Mouse (Mus musculus) adrenal gland, adult (tissue): ENCODE results near the gene Il20.

Experiments used
- DNase-seq, 2 experiments: peaks; one replicate each; pipeline ENCODE4 v3.0.0; 2022 to 2023; ENCODE audit warnings: low spot score in 1 of 2; ENCODE audit not compliant: inconsistent age in 2 of 2

Il20 gene

DNA sequence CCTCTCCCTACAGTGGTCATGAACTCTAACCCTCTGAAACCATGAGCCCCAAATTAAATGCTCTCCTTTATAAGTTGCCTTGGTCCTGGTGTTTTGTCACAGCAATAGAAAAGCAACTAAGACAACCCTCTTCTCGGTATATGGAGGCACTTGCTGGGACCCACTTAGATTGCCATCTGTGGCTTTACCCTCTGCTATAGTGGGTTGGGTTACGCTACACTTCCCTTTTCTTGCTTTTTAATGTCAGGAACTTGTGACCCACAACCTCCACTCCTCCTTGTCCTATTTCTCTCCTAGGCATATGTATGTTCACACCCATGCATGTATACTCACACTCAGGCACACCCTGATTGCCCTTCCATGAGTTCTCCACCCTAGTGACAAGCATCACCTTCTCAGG lies 38.3 kb downstream of the Il20 start:
- DNase-seq, result no peak

DNA sequence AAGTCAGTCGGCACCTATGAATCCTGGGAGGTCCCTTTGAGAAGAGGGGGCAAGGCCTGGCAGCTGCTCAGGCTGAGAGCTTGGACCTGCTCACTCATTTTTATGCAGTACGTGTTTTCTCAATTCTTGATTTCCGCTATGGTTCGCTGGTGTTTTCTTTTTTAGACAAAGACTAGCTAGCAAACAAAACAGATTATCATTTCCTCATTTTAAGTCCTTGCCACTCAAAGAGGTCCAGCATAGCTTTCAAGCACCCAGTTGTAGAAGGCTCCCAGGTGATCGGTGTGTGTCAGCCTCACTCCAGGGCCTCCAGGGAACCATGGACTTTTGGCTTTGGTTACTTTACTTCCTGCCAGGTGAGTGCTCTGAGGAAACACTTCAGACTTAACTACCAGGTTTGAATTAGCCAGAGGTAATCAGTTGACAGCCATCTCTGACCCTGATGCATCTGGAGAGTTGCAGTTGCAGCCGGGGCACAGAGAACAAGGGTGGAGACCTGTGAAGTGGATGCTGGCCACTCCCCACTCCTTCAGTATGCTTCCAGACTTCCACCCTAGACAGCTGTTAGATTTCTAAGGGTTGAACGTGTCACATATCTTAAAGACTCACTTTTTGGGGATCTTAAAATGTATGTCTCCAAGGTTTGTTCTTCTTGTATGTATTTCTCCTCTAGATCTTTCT lies 45.6 kb downstream of the Il20 start, which contains the start of gene Fcmr:
TSS of gene Fcmr (plus strand) at position 129 of the 681 bp plus-strand sequence.
- no peak for DNase-seq

DNA sequence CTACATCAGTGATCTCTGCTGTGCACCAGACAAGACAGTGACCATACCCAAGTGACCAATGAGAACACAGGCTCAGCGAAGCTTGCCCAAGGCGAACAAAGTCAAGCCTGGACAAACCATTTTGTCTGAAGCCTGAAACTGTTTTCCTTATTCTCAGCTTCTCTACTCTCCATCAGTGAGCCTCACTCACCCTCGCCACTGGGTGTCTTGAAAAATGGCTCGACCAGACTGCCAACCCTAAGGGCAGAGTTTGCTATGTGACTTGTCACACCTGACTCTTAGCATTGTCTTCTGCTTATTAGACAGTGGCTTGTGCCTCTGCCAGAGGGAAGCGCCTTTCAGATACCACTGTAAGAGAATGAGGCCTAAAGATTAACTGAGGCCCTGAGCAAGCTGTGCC lies 46.5 kb downstream of the Il20 start:
- DNase-seq, result no peak

DNA sequence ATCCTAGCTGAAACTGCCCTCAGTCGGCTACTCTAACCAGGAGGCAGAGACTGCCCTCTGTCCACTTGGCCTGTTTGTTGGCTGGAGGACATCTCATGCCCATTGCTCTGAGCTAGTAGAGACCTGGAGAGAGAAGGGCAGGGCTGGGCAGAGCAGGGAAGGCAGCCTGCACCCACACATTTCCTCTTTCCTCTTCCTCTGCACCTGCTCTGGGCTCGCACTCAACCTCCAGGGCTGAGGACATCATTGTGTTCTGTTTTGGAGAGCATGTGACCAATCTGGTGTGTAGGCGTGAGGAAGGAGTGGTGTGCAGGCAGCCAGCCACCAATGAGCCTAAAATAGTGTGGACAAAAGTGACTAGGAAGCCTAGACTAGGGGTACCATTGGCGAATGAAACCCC lies 47.0 kb downstream of the Il20 start:
- DNase-seq, result no peak

DNA sequence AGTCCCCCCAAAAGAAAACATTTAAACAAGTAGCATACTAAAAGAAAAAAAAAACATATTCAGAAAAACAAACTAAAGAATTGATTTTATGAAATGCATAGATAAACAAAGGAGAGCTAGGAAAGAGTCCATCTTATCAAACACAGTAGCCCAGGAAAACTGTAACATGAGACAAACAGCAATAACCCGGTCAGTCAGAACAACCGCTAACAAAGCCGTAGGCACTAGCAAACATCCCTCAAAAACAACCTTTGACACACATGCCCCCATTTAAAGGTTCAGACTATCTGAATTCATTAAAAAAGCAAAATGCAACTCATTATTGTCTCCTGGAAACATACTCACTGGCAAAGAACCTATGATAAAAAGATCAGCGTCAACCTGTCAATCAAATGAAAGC lies 53.8 kb downstream of the Il20 start:
- DNase-seq, result no peak
